Mouse (Mus musculus) kidney, adult 2 months (tissue): ENCODE results near the gene 1700057G04Rik.

ENCODE experiments used
- CTCF ChIP-seq: fragments of 200-500 bp; conservative IDR thresholded peaks from 2 replicates; pipeline ENCODE4 v1.5.1; 2011; ENCODE audit warnings: low read depth, mild to moderate bottlenecking, control low read depth, low read length, moderate library complexity, mixed read lengths; ENCODE audit not compliant: insufficient read depth, insufficient read length
- POLR2A ChIP-seq: fragments of 200-500 bp; IDR thresholded peaks from one replicate; pipeline ENCODE4 v1.6.1; 2011; ENCODE audit warnings: low read depth, low read length, control low read depth

DNA sequence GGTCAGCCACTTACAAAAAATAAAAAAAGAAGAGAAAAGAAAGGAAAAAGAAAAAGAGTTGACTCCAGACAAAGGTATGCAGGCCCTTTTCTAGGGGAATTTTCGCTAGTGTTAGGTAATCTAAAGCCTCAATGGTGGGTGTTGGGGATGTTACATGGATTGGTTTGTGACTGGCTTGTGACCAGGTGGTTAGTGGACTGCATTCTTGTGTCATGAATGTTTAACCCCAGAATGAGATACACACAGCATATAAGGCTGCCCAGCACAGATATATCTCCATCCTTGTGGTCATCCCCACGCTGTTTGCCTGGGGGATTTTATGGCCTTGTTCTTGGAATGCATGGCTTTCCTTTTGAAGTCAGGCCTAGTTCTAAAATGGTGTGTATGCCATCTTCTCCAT is 35.9 kb upstream of the 1700057G04Rik start:
- TF ChIP-seq CTCF (no peak), POLR2A (no peak)
